Mouse (Mus musculus): Measurements from ENCODE around the gene Dscam. TPM values are rescaled to one million over a fixed set of nuclear protein-coding genes. Genes with fewer than 3 reads are reported as not detected.
A peak's percentile ranks its signal among the peaks of the same experiment; 100 is the strongest.

The Dscam gene
- under 1 TPM in 1 of 2 experiments, not detected in 1; 0.07 TPM for total RNA-seq (2021)
- long read RNA-seq, experiment 1: 0 reads
- long read RNA-seq, experiment 2: 0 reads

DNA sequence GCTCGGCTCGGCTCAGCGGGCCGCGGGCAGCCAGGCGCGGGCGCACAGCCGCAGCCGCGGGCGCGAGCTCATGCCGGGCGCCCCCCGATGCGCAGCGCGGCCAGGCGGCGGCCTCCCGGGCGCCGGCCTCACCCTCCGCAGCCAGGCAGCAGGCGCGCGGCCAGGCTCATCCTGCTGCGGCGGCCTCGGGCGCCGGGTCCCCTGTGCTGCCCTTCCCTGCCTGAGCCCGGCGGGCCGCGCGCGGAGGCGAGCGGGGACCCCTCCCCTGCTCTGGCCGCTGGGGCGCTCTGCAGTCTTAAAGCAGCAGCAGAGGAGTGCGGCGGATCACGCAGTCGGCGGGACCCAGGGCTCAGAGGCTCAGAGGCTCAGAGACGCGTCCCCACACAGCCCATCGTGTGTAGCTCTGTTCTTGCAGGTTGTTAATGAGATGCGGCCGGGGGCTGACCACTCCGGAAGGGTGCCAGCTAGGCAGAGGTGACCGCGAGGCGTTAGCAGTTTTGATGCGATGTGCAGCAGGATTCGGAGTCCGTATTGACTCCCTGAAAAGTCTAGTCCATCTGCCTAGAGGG, at the start of gene Dscam:
TSS of gene Dscam (minus strand) at position 240 of the 569 bp plus-strand sequence.
- DNase-seq: no peak

DNA sequence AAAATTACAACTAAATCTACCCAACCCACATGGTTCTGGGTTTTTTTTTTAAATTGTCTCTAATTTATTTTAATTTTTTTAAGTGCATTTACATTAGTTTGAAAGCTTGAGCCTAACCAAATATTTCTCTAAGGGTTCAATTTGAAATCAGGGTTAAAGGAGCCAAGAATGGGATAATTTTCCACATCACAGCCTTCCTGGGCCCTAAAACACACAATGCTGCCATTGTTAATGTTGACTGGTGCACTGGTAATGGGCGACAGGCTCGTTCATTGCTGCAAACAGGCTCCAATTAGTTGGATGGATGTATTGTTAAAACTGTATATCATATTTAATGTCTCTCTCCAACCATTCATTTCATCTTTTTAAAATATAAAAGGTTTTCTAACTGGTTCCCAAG, 48.8 kb upstream of the Dscam start:
- no peak for DNase-seq

DNA sequence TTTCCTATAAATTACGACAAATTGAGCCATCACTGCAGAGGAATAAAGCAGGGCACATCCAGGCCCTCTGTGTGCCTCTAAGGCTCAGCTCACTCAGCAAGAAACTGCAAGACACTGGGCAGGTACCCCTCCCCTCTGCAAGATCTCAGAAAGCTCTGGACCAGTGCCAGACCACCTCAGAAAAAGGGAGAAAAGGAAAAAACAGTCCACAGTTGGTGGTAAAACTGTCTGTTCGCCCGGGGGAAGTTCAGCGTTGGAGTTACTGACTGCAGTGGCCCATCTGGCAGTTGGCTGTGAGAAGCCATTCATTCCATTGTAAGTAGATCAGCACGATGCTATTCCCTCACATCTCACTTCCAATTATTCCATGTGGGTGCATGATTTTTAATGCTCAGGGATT, 39.4 kb upstream of the Dscam start:
- DNase-seq: no peak

- DNase-seq: no peak
These were observed 37.7 kb upstream of the Dscam start for GRCm38 (mm10) chr16:97208276-97208675.

DNA sequence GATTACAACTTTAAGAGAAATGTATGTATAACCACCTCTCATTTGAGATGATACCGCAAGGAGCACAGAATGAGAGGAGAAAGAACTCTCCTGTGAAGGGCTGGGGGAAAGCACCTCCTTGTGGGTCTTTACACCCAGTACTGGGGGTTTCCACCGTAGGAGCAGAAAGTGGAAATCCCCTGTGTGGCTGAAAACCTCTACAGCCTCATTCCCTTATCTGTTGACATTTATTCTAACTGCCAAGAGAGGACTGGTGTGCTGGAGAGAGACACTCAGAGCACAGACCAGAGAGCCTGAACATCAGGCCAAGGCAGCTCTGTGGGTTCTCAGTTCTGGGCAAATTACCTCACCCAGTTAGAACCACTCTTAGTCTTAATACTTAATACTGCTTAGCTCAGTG, 33.5 kb upstream of the Dscam start:
- no peak for DNase-seq

GRCm38 (mm10) chr16:97203554-97203953, 33.0 kb upstream of the Dscam start:
- no peak for DNase-seq

DNA sequence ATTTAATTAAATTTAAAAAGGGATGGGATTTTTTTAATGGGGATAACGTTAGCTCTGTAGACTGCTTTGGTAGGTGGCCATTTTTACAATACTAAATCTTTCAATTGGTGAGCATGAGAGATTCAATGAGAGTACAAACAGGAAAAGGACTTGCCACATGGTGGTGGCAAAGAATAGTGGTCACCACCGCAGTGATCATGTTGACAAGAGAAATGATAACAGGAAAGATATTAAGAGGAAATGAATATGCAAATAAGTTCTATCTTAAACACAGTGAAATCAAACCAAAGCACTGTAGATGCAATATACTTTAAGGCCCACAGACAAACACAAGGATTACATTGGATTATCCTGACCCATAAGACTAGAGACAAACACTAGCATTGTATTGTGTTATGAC, 24.1 kb upstream of the Dscam start:
- no peak for DNase-seq

- DNase-seq: no peak
These were observed 23.6 kb upstream of the Dscam start for GRCm38 (mm10) chr16:97194179-97194578.

- no peak for DNase-seq
These were observed 21.7 kb upstream of the Dscam start for GRCm38 (mm10) chr16:97192296-97192695.

DNA sequence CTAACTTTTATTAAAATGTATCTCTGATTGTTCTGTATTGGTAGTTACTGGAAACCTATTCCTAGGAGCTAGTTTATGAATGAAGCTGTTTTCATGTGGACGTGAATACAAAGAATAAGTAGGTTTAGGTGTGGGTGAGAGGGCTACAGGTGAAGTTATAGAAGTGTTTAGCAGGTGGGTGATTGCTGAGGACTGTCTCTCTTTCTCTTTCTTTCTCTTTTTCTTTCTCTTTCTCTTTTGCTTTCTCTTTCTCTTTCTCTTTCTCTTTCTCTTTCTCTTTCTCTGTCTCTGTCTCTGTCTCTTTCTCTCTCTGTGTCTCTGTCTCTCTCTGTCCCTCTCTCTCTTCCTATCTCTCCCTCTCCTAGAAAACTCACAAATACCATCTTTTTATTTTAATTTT, 20.1 kb upstream of the Dscam start:
- no peak for DNase-seq

DNA sequence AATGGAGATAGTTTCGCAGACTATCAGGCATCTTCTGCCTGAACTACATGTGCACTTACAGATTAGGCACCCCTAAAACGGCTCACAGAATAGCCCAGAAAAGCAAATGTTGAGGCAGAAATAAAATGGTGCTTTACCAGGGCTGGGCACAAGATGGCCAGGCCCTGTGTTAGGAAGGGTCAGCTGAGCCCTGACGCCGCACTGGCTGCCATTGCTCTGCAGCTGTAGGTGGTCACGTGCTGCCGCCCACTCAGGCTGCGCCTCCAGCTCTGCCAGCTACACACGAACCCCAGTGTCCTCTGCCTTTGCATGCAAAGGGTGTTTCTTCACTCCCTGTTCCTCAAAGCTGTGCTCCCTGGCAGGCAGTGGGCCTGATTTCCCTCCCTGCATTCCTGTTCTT, 948 bp upstream of the Dscam start:
- no peak for DNase-seq

DNA sequence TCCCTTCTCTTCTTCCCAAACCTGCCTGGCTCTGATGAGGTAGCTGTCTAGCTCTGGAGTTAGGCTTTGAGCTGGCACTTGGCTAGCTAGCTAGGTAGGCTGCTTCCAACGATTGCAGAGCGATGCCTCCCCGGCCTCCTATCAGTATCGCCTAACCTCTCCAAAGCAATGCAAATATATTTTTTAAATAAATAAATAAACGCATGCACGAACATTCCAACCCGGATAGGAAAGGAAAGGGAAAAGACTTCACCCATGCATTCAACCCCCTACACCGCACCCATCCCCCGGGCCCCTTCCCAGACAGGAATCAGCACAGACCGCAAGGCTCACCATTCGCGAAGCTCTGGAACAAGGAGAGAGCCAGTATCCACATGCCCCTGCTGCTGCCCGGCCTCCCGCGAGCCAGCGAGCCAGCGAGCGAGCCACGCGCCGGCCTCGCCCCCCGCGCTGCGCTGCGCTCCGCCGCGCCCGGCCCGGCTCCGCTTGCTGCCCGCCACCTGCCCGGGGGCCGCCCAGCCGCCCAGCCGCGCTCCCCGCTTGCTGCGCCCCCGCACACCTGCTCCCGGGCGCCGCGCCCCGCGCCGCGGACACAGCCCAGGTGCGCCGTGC, 545 bp downstream of the Dscam start:
- no peak for DNase-seq

- no peak for DNase-seq
These were observed 1.9 kb downstream of the Dscam start for GRCm38 (mm10) chr16:97168614-97169013.

GRCm38 (mm10) chr16:97168030-97168429, 2.5 kb downstream of the Dscam start:
- DNase-seq: no peak

DNA sequence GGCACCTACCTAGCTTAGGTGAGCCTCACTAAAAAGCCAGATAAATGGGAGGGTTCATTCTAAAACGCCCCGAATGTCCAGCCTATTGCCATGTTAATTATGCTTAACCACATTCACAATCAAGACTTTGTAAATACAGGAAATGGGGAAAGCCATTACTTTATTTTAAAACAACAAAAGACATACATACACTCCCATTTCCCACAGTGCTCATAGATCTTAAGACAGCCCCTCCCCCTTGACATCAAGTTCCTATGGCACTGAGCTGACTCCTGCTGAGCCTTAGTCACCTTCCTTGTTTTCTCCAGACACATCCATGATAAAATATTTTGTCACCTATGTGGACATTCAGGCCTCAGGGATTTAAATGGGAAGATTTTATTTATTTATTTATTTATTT, 4.4 kb downstream of the Dscam start:
- DNase-seq: no peak

GRCm38 (mm10) chr16:97165444-97166121, 5.0 kb downstream of the Dscam start:
- DNase-seq: peak; percentile 63 to 69

DNA sequence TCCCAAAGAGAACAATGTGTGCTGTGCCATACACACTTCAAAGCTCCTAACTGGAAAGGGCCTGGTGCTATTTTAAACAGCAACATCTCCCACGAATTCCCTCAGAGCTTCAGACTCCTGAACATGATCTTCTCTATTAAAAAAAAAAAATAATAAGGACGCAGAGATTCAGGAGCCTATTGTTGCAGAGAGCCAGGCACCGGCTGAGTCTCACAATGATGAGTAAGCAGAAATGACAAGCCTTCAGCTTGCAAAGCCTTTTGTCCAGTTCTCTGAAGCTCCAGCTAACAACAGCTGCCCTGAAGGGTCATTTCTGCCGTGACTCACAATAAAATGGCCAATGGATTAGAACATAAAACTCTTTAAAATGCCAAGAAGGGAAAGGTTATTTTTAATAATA, 12.3 kb downstream of the Dscam start:
- DNase-seq: no peak

GRCm38 (mm10) chr16:97144544-97145194, 25.9 kb downstream of the Dscam start:
- no peak for DNase-seq

DNA sequence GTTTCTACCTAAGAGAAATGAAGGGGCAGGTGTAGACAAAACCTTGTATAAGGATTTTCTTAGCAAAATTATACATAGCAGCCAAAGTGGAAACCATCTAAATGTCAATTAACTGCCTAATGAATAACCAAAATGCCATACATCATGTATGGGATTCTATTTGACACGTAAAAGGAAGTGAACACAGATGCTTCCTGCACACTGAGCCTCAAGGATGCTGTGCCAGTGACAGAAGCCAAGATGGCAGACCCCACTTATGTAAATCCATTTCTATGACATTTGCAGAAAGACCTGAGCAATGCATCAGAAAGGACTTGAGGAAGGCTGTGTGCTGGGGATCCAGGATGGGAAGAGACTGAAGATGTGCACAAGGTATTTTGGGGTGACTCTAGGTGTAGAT, 28.6 kb downstream of the Dscam start:
- DNase-seq: no peak

- no peak for DNase-seq
These were observed 35.3 kb downstream of the Dscam start for GRCm38 (mm10) chr16:97135003-97135827.

DNA sequence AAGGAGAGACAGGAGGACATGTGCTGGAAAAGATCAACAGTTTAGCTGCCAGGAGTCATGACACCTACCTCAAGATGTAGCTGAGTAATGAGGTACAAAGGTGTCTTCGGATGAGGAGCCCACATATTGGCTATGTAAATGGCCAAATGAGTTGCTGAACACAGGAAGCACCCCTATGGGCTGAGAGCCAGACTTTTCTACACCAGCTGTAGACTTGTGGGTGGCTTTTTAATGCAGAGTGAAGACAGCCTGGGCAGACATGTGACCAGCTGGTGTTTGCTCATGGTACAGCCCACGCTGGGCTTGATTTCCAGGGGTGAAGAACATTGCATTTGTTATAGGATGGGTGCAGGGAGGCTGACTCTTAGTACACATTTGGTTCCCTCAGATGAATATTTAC, 43.3 kb downstream of the Dscam start:
- no peak for DNase-seq

- DNase-seq: no peak
These were observed 60.5 kb downstream of the Dscam start for GRCm38 (mm10) chr16:97110028-97110427.
